Mouse (Mus musculus) left cerebral cortex, postnatal 14 days (tissue): ENCODE measurements around the gene Iqcn. TPM values are rescaled to one million over a fixed set of nuclear protein-coding genes. Genes with fewer than 3 reads are reported as not detected.
A peak's percentile ranks its signal among the peaks of the same experiment; 100 is the strongest.

Experiments
- DNase-seq, 2 experiments: peaks; one replicate each; pipeline ENCODE4 v3.0.0; 2021 to 2022; ENCODE audit warnings: low spot score in 2 of 2, mixed read lengths in 1 of 2
- intact Hi-C: fragments of 180-260 bp; cut with DNase I; formaldehyde crosslinking; loops from one replicate; pipeline ENCODE4 v1.15.1; 2025
- total RNA-seq, 2 experiments: library from RNA; stranded (reverse); gene quantifications; 2 replicates each; pipeline ENCODE4 v1.2.3; 2021

The Iqcn gene
- total RNA-seq, 2 experiments from 2014 or later = 0.08 TPM; not detected in 1

- DNase-seq = no peak
- intact Hi-C loops = loop anchor here (5.0 kb wide), 1 partner anchor 47 kb away; no protein-coding TSS in a partner anchor
Measured at GRCm38 (mm10) chr8:70674716-70675115, 28.5 kb upstream of the Iqcn start.

- intact Hi-C loops = no loop called here
- DNase-seq = no peak
Measured at GRCm38 (mm10) chr8:70675336-70675735, 27.9 kb upstream of the Iqcn start.

GRCm38 (mm10) chr8:70677451-70678080 lies 25.7 kb upstream of the Iqcn start:
- intact Hi-C loops = no loop called here
- no peak for DNase-seq

GRCm38 (mm10) chr8:70678679-70679078 lies 24.6 kb upstream of the Iqcn start:
- intact Hi-C loops = no loop called here

GRCm38 (mm10) chr8:70679404-70679803 lies 23.9 kb upstream of the Iqcn start:
- intact Hi-C loops = no loop called here
- DNase-seq = no peak

More at GRCm38 (mm10) chr8:70678679-70679078, 24.6 kb upstream of the Iqcn start:
- DNase-seq = no peak

- DNase-seq = no peak
- intact Hi-C loops = no loop called here
Measured at GRCm38 (mm10) chr8:70680039-70680438, 23.2 kb upstream of the Iqcn start.

- no peak for DNase-seq
- intact Hi-C loops = no loop called here
Measured at GRCm38 (mm10) chr8:70681410-70681809, 21.8 kb upstream of the Iqcn start.

- intact Hi-C loops = no loop called here
- no peak for DNase-seq
Measured at GRCm38 (mm10) chr8:70682193-70682592, 21.1 kb upstream of the Iqcn start.

- intact Hi-C loops = no loop called here
- no peak for DNase-seq
Measured at GRCm38 (mm10) chr8:70682692-70683091, 20.6 kb upstream of the Iqcn start.

GRCm38 (mm10) chr8:70684291-70684690 lies 19.0 kb upstream of the Iqcn start:
- DNase-seq = peak; percentile 82 to 92
- intact Hi-C loops = no loop called here

GRCm38 (mm10) chr8:70687576-70687975 lies 15.7 kb upstream of the Iqcn start:
- intact Hi-C loops = no loop called here

GRCm38 (mm10) chr8:70688136-70688535 lies 15.1 kb upstream of the Iqcn start:
- no peak for DNase-seq
- intact Hi-C loops = no loop called here

More at GRCm38 (mm10) chr8:70687576-70687975, 15.7 kb upstream of the Iqcn start:
- no peak for DNase-seq

- intact Hi-C loops = no loop called here
- DNase-seq = no peak
Measured at GRCm38 (mm10) chr8:70689892-70690390, 13.3 kb upstream of the Iqcn start.

GRCm38 (mm10) chr8:70691230-70691629 lies 12.0 kb upstream of the Iqcn start:
- DNase-seq = no peak
- intact Hi-C loops = no loop called here

GRCm38 (mm10) chr8:70691727-70692231 lies 11.5 kb upstream of the Iqcn start:
- intact Hi-C loops = no loop called here
- no peak for DNase-seq

- intact Hi-C loops = no loop called here
- no peak for DNase-seq
Measured at GRCm38 (mm10) chr8:70693636-70694035, 9.6 kb upstream of the Iqcn start.

- intact Hi-C loops = no loop called here
- DNase-seq = no peak
Measured at GRCm38 (mm10) chr8:70695318-70696018, 7.8 kb upstream of the Iqcn start.

- DNase-seq = no peak
- intact Hi-C loops = no loop called here
Measured at GRCm38 (mm10) chr8:70696019-70696885, 7.0 kb upstream of the Iqcn start.

GRCm38 (mm10) chr8:70696946-70697345 lies 6.3 kb upstream of the Iqcn start:
- intact Hi-C loops = no loop called here
- DNase-seq = no peak
